Mouse (Mus musculus) activated CD4-positive, CD25-positive, alpha-beta regulatory T cell, adult 4 months (primary cell): ENCODE measurements around the gene Peli1. TPM values are rescaled to one million over a fixed set of nuclear protein-coding genes. Genes with fewer than 3 reads are reported as not detected.
A peak's percentile ranks its signal among the peaks of the same experiment; 100 is the strongest.
"Not testable (repeated sequence)": the region's sequence is repeated elsewhere in the genome, so short reads cannot be mapped to it uniquely, and the experiment has no call there.

ENCODE experiments used
- ATAC-seq: one replicate; pipeline ENCODE4 v1.8.0; 2017
- polyA plus RNA-seq, 2 experiments: library from polyadenylated mRNA; unstranded; fragments of 100-300 nt; shearing (Covaris generic); gene quantifications; one replicate each; pipeline ENCODE4 v1.2.1; 2017

Gene Peli1
- polyA plus RNA-seq, 2 experiments from 2014 or later: 55.7 to 80.7 TPM

GRCm38 (mm10) chr11:21153111-21153510, 62.0 kb downstream of the Peli1 start:
- ATAC-seq: no peak

- no peak for ATAC-seq
These were observed 66.5 kb downstream of the Peli1 start for GRCm38 (mm10) chr11:21157595-21157994.

- no peak for ATAC-seq
These were observed 71.0 kb downstream of the Peli1 start for GRCm38 (mm10) chr11:21162093-21162492.

DNA sequence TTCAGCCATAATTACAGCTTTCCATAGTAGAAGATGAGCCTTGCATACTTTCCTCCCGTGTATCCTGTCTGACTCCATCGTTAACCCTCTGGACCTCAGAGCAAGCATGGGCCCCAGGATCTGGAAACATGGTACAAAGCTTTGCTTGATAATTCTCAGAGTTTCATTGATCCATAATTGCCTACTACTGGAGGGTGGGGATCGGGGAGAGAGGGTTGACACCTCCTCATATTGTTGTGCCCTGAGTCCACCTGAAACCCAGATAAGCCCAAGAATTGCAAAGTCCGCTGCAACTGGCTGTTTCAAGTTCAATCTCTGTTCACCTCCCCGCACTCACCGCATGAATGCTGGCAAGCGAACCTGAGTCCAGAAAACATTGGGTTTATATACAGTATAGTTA, 72.1 kb downstream of the Peli1 start:
- no peak for ATAC-seq

DNA sequence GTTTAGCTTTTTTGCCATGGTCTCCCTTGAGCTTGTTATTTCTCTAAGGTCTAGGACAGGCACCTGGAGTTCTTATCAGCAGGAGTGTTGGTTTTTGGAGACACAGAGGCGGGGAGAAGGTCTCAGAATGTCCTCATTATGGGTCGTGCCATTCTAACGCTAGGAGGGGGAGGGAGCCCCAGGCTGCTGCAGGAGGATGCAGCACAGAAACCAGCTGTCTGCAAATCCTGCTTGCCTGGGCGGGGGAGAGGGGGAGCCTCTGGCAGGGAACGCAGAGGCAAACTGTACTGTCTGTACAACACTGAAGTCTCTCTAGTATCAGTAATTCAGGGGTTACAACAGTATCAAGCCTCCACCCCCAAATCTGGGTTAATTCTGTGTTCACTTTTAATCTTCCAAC, 72.6 kb downstream of the Peli1 start:
- ATAC-seq: no peak

- peak; percentile 55 for ATAC-seq
These were observed 73.4 kb downstream of the Peli1 start for GRCm38 (mm10) chr11:21164312-21164993.

- no peak for ATAC-seq
These were observed 74.0 kb downstream of the Peli1 start for GRCm38 (mm10) chr11:21164994-21165560.

GRCm38 (mm10) chr11:21166495-21167096, 75.5 kb downstream of the Peli1 start:
- ATAC-seq: peak; percentile 41

- no peak for ATAC-seq
These were observed 77.9 kb downstream of the Peli1 start for GRCm38 (mm10) chr11:21168828-21169607.

GRCm38 (mm10) chr11:21169608-21169860, 78.4 kb downstream of the Peli1 start:
- not testable (repeated sequence) for ATAC-seq

DNA sequence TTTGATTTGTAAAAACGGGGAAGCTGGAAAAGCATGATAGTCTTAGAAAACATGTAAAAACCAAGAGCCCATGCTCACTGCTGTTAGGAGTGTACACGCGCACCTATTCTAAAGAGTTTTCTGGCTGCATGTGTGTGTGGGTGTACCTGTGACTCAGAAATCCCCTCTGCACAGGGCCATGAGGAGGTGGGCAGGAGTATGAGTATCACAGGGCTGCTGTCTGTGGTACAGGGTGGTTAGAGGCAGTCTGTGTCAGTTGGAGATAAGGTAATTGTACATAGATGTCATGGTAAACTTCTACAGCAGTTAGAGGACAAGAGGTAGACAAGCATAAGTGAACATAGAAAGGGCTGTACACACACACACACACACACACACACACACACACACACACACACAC, 81.2 kb downstream of the Peli1 start:
- ATAC-seq: peak; percentile 63

DNA sequence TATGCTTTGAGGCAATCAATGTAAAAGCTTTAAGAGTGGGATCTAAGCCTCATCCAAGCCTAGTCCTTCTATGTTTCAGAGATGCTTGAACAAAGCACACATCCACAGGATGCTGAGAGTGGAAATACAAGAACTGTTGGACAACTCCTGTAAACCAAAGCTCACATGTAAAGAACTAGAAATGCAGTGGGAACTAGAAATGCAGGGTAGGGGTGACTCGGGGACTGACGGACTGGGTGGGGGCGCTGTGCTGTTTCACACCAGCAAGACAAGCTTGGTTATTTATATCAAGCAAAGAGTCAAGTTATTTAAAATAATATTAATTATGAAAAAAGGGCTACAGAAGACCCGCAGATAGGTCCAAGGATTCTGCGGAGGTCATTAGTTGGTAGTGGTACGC, 82.8 kb downstream of the Peli1 start:
- ATAC-seq: no peak

DNA sequence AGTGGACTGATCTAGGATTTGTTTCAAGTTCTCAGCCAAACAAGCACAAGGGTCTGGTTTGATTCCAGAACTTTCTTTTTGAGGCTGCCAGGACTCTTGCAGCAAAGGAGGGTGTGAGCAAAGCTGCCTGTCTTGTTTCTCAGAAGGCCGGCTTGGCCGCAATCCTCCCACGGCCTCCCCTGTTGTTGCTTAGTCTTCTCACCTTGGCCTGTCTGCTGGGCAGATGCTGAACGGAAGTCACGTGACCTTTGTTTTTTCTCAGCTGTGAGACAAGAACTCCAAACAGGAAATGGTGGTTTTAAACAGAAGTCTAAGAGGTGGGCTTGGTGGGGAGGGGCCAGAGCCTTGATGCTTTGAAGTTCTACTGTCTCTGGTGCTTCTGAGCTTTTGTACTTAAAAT, 83.3 kb downstream of the Peli1 start:
- peak; percentile 74 for ATAC-seq

DNA sequence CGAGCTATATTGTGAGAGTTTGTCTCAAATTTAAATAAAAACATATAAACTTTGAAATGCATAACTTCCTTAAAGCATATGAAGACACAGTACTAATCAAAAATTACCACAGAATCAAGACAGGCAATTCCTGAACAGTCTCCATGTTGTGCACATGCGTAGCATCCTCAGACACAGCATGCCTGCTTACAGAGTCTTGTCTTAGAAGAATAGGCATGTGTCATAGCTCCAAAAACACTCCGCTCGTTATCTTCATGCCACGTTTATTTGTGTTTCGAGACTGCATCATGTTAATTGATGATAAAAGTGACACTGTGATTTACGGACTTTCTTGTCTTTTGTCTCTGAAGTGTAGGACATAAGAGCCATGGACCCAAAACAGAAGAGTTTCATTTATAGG, 84.0 kb downstream of the Peli1 start:
- no peak for ATAC-seq

GRCm38 (mm10) chr11:21176491-21176890, 85.4 kb downstream of the Peli1 start:
- no peak for ATAC-seq

DNA sequence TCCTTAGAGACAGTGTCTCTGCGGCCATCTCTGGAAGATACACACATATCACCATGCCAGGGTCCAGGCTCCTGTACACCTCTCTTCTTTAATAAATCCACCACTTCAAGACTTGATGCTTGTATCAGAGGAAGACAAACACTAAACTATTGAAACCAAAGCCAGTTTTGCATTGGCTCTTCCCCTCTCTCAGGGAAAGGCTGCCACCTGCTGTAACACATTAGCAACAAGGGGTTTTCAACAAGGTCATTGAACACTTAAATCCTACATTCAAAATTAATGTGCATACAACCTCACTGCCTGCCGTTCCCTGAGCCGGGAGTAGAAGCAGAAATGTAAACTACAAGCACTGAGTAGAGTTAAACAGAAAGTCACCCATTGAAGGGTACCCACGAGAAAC, 87.3 kb downstream of the Peli1 start:
- ATAC-seq: peak; percentile 15

GRCm38 (mm10) chr11:21178998-21179645, 88.0 kb downstream of the Peli1 start:
- ATAC-seq: no peak

DNA sequence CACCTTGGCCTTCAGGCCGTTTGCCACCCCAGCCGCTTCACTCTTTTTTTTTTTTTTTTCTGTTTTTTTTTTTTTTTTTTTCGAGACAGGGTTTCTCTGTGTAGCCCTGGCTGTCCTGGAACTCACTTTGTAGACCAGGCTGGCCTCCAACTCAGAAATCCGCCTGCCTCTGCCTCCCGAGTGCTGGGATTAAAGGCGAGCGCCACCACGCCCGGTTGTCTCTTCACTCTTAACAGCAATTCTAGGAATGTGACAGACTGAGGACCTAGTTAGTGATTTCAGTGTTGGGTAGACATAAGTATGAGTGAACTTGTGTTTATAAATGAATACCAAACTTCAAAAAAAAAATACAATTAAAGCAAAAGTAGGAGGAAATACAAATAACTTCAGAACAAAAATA, 88.8 kb downstream of the Peli1 start:
- not testable (repeated sequence) for ATAC-seq

DNA sequence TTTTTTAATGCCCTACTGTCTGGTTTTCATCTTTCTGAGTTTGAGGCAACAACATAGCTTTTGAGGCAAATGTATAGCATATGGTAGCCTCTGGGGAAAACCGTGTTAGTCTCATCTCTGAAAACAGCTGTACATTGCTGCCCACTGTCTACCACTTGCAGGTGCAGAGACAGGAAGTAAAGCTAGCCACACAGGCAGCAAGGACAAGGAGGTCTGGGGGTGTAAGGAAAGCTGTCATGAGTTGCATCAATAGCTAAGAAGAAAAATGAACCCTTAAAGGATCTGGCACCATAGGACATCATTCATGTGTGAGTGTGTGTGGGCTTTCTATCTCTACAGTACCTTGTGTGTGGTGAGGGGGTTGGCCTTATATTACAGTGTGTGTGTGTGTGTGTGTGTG, 89.6 kb downstream of the Peli1 start:
- peak; percentile 47 for ATAC-seq

DNA sequence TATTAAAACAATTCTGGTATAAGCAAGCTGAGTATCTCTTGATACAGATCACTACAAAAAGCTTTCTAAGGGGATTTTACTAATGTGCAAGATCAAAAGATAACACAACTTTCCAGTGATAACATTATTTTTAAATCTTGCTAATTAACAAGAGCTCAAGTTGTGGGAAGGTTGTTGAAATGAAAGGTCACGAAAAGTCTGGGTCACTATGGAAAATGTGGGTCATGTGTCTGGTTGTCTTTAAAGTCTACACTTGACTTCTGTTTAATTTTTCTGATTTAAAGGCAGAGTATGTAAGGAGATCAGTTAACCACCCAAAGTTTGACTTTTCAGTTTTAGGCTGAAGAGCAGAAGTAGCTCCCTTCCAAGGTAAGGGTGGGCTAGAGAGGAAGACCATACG, 90.5 kb downstream of the Peli1 start:
- ATAC-seq: no peak

DNA sequence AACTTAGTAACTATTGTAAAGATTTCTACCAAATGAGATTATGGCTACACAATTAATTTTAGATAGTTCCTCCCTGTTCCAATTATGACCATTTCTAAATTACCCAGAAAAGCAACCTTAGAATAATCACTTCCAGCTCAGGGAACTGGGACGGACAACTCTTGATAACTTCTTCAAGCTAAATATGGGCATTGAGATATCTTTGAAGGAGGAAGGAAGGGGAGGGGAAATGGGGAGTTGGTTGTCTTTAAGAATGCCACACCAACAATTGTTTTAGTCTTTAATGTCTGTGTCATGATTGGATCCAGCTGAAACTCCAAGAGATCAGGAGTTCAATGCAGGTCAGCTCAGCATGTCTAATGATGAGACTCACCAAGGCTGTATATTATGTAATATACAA, 91.6 kb downstream of the Peli1 start:
- no peak for ATAC-seq

DNA sequence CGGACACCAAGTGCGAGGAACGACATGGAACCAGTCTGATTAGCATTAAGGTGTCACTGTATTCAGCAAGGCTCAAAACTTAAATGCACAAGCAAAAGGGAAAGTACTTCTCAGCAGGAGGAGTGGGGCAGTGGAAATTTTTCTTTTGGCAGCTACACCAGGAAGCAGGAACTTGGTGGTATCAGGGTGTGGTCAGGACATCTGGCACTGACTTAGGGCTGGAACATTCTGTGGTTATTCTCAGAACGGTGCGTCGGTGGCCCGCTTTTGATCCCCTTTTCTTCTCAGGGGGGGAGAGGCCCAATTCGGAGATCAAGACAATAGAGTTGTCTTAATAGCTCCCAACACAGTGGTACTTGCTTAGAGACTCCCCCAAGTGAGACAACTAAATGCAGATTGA, 100.7 kb downstream of the Peli1 start:
- ATAC-seq: not testable (repeated sequence)

- ATAC-seq: no peak
These were observed 103.8 kb downstream of the Peli1 start for GRCm38 (mm10) chr11:21194851-21195250.
